Mouse (Mus musculus): ENCODE results near the gene H2-T22.

H2-T22 gene

GRCm38 (mm10) chr17:35998545-35999305 lies 43.8 kb downstream of the H2-T22 start:
- no peak for DNase-seq (ENCODE audit: low spot score)

GRCm38 (mm10) chr17:35997713-35998510 lies 44.6 kb downstream of the H2-T22 start:
- DNase-seq (ENCODE audit: low spot score) = no peak

DNA sequence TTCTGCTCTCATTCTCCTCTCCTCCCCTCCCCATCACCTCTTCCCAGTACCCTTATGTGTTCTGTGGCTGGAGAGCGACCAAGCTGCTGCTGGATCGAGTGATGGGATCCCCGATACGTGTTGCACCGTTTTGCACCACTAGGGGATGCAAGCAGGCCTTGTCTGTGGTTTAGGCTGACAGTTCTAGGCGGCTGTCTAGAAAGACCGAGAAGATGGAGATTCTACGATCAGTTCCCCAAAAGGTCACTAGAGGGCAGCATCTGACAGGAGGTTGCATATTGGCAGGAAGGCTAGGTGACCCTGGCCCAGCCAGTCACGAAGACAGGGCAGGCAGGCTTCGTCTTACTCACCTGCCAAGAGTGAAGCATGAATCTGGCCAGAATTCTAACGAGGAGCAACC lies 45.6 kb downstream of the H2-T22 start:
- DNase-seq (ENCODE audit: low spot score) = peak; percentile 93

GRCm38 (mm10) chr17:35994879-35995240 lies 47.7 kb downstream of the H2-T22 start:
- DNase-seq (ENCODE audit: low spot score) = no peak

DNA sequence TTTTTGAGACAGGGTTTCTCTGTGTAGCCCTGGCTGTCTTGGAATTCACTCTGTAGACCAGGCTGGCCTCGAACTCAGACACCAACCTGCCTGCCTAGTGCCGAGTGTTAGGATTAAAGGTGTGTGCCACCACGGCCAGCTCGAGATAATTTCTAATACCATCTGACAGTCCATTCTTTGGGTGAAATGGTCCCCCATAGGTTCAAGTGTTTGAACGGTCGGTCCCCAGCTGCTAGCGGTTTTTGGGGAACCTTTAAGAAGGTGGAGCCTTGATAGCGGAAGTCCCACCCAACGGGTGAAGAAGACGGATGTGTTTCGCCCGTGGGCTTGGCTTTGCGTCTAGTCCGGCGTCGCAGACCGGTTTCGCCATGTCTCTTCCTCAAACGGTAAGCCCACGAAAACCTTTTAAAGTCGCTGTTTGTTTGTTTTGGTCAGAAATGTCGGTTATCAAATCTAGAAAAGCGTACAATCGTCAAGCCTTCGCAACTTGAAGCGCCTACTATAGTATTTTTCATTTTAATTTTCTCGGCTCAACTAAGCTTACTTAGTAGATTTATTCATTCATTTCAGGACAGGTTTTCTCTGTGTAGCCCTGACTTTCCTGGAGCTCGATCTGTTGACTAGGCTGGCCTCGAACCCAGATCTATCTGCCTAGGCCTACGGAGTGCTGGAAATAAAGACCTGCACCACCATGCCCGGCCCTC lies 48.2 kb downstream of the H2-T22 start:
- DNase-seq (ENCODE audit: low spot score) = peak; percentile 64

DNA sequence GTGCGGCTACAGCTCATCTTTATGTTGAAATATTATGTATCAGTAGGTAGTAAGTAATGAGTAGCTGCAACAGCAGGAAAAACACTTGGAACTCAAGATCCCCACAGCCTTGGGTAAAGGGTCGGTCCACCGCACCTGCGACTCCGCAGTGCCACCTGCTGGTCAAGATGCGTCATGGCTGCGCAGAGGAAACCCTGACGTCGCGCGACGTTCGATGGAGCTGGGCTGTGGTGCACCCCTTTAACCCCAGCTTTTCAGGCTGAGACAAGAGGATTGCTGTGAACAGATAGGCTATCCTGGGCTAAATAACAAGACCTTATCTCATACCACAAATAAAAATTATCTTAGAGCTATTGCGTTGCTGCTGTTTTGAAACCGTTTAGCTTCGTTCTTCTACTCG lies 48.9 kb downstream of the H2-T22 start:
- DNase-seq (ENCODE audit: low spot score) = peak; percentile 82

GRCm38 (mm10) chr17:35991781-35992180 lies 50.8 kb downstream of the H2-T22 start:
- DNase-seq (ENCODE audit: low spot score) = no peak

Measured in urinary bladder, postnatal 25 days (tissue).